Mouse (Mus musculus): Measurements from ENCODE around the gene Tk1.

GRCm38 (mm10) chr11:117791441-117791761, 34.5 kb downstream of the Tk1 start:
- no peak for TF ChIP-seq CTCF (IDR thresholded peaks at IDR 0.05; ENCODE audit: control insufficient read depth, insufficient read depth, insufficient read length)
- TF ChIP-seq MAX (IDR thresholded peaks at IDR 0.05) = no peak
- no peak for TF ChIP-seq MYOD1 (IDR thresholded peaks at IDR 0.05; ENCODE audit: control insufficient read depth, insufficient read length, low read depth)
- no peak for TF ChIP-seq MYOG (IDR thresholded peaks at IDR 0.05; ENCODE audit: control insufficient read depth, extremely low read depth, insufficient read length)
- no peak for TF ChIP-seq USF1 (IDR thresholded peaks at IDR 0.05; ENCODE audit: low read depth)
- TF ChIP-seq FOSL1 (IDR thresholded peaks at IDR 0.05; ENCODE audit: insufficient read depth, low read length, poor library complexity, severe bottlenecking) = no peak
